Mouse (Mus musculus) intestine, postnatal 0 days (tissue): ENCODE data around the gene Zfp523. TPM values are rescaled to one million over a fixed set of nuclear protein-coding genes. Genes with fewer than 3 reads are reported as not detected.

Source experiments
- ATAC-seq: fragments of 200-750 bp; cut with Nextera tagmentation; 2 replicates; pipeline ENCODE4 v1.8.0; 2017; ENCODE audit warnings: mild to moderate bottlenecking, moderate TSS enrichment, moderate library complexity
- H3K27ac ChIP-seq: fragments of 300-500 bp; sonication (generic); 2 replicates; pipeline ENCODE4 v1.5.1; 2014; ENCODE audit warnings: mild to moderate bottlenecking, low read depth, low read length, moderate library complexity
- H3K27me3 ChIP-seq: fragments of 300-500 bp; sonication (generic); replicated peaks from 2 replicates; pipeline ENCODE4 v1.6.1; 2014; ENCODE audit warnings: low read length, mixed read lengths; ENCODE audit not compliant: control insufficient read depth, insufficient read depth
- H3K36me3 ChIP-seq: fragments of 300-500 bp; sonication (generic); 2 replicates; pipeline ENCODE4 v1.6.1; 2014; ENCODE audit warnings: mild to moderate bottlenecking, moderate library complexity; ENCODE audit not compliant: control insufficient read depth, insufficient read depth
- H3K4me1 ChIP-seq: fragments of 300-500 bp; sonication (generic); replicated peaks from 2 replicates; pipeline ENCODE4 v1.6.1; 2014; ENCODE audit warnings: antibody characterized with exemption, low read length, mixed read lengths; ENCODE audit not compliant: control insufficient read depth, insufficient read depth
- H3K4me2 ChIP-seq: fragments of 300-500 bp; sonication (generic); replicated peaks from 2 replicates; pipeline ENCODE4 v1.6.1; 2014; ENCODE audit warnings: low read depth, mild to moderate bottlenecking, moderate library complexity
- H3K4me3 ChIP-seq: fragments of 300-500 bp; sonication (generic); 2 replicates; pipeline ENCODE4 v1.5.1; 2014; ENCODE audit warnings: low read depth, low read length
- H3K9ac ChIP-seq: fragments of 300-500 bp; sonication (generic); 2 replicates; pipeline ENCODE4 v1.6.1; 2014; ENCODE audit warnings: mild to moderate bottlenecking, low read depth, low read length
- H3K9me3 ChIP-seq: fragments of 300-500 bp; sonication (generic); 2 replicates; pipeline ENCODE4 v1.6.1; 2016; ENCODE audit warnings: mixed run types; ENCODE audit not compliant: control insufficient read depth
- CTCF ChIP-seq: sonication (generic); IDR thresholded peaks from 2 replicates; pipeline ENCODE4 v1.5.1; 2016; ENCODE audit warnings: low read depth, mild to moderate bottlenecking, control low read depth, antibody characterized with exemption, moderate library complexity
- WGBS: fragments of 180-500 bp; shearing (Covaris S2); extraction: QIAGEN DNeasy Blood & Tissue Kit; methylation state at CpG from one replicate; pipeline ENCODE4 v1.1.7; 2014; 5-methylcytosine and 5-hydroxymethylcytosine counted together
- polyA plus RNA-seq: library from polyadenylated mRNA; unstranded; fragments of >200 nt; fragmentation: Nextera tagmentation; extraction: Ambion mirVana; gene quantifications from 2 replicates; pipeline ENCODE4 v1.2.1, GENCODE M21; 2015

Gene Zfp523
- 10.6 and 11.6 TPM in 2 replicates for polyA plus RNA-seq

- no peak for TF ChIP-seq CTCF
- H3K9ac ChIP-seq, result peak within 1 kb of the TSS; percentile 91
- WGBS, result under 1% methylated on average over 69 of the region's 82 CpGs
- peak within 1 kb of the TSS; percentile 85 for H3K4me3 ChIP-seq
- H3K36me3 ChIP-seq, result no peaks in the 10 kb centered on the region; the same call in 1 of the 2 replicates
- H3K4me2 ChIP-seq, result peak within 1 kb of the TSS; percentile 82
- H3K9me3 ChIP-seq, result no peaks in the 10 kb centered on the region
- H3K27ac ChIP-seq, result peak within 1 kb of the TSS; percentile 90
- 0 out of 2 replicates have a peak, but pooled peaks cover 3% of the 10 kb centered on the region for H3K4me1 ChIP-seq
- ATAC-seq, result peak; percentile 93
- no peaks in the 10 kb centered on the region for H3K27me3 ChIP-seq
Measured at GRCm38 (mm10) chr17:28176775-28177539, at the start of gene Zfp523. Zfp523 (plus strand) TSS chr17:28177129.

- Histone ChIP-seq H3K9me3 (no peaks in the 10 kb centered on the region), H3K4me2 (no peak overlapping the region), H3K27ac (no peak overlapping the region), H3K4me3 (no peak overlapping the region), H3K27me3 (0 out of 2 replicates have a peak, but pooled peaks cover 4% of the 10 kb centered on the region), H3K9ac (no peak overlapping the region), H3K4me1 (no peaks in the 10 kb centered on the region), H3K36me3 (no peaks in the 10 kb centered on the region)
- ATAC-seq, result no peak
- TF ChIP-seq CTCF, result no peak
- 93% methylated on average over 5 of the region's 5 CpGs for WGBS
Measured at GRCm38 (mm10) chr17:28129796-28130195, 47.1 kb upstream of the Zfp523 start.

- H3K27me3 ChIP-seq, result 0 out of 2 replicates have a peak, but pooled peaks cover 4% of the 10 kb centered on the region
- H3K4me2 ChIP-seq, result no peak overlapping the region
- no peaks in the 10 kb centered on the region for H3K9me3 ChIP-seq
- no peak overlapping the region for H3K4me3 ChIP-seq
- no peak overlapping the region for H3K9ac ChIP-seq
- no peaks in the 10 kb centered on the region for H3K36me3 ChIP-seq
- no peaks in the 10 kb centered on the region for H3K4me1 ChIP-seq
- WGBS, result 58% methylated on average over 5 of the region's 5 CpGs
- TF ChIP-seq CTCF, result no peak
- ATAC-seq, result no peak
- H3K27ac ChIP-seq, result no peak overlapping the region
Measured at GRCm38 (mm10) chr17:28130391-28131125, 46.4 kb upstream of the Zfp523 start.

- Histone ChIP-seq H3K27me3 (0 out of 2 replicates have a peak, but pooled peaks cover 4% of the 10 kb centered on the region), H3K9me3 (no peaks in the 10 kb centered on the region), H3K9ac (no peak overlapping the region), H3K27ac (no peak overlapping the region), H3K36me3 (no peaks in the 10 kb centered on the region), H3K4me1 (no peaks in the 10 kb centered on the region), H3K4me3 (no peak overlapping the region), H3K4me2 (no peak overlapping the region)
- TF ChIP-seq CTCF, result no peak
- no peak for ATAC-seq
Measured at GRCm38 (mm10) chr17:28131156-28131555, 45.8 kb upstream of the Zfp523 start.

- Histone ChIP-seq H3K4me2 (no peak overlapping the region), H3K36me3 (no peaks in the 10 kb centered on the region), H3K9ac (no peak overlapping the region), H3K4me1 (no peaks in the 10 kb centered on the region), H3K27me3 (0 out of 2 replicates have a peak, but pooled peaks cover 4% of the 10 kb centered on the region), H3K4me3 (no peak overlapping the region), H3K9me3 (no peaks in the 10 kb centered on the region), H3K27ac (no peak overlapping the region)
- WGBS, result 9% methylated on average over 14 of the region's 14 CpGs
- ATAC-seq, result no peak
- peak; percentile 79 for TF ChIP-seq CTCF
Measured at GRCm38 (mm10) chr17:28133193-28133592, 43.7 kb upstream of the Zfp523 start.

- no peak overlapping the region for H3K4me2 ChIP-seq
- no peak overlapping the region for H3K27ac ChIP-seq
- no peaks in the 10 kb centered on the region for H3K36me3 ChIP-seq
- TF ChIP-seq CTCF, result no peak
- H3K27me3 ChIP-seq, result peaks cover 12% of the 10 kb centered on the region; the same call in 1 of the 2 replicates
- H3K9ac ChIP-seq, result no peak overlapping the region
- 53% methylated on average over 3 of the region's 3 CpGs for WGBS
- no peaks in the 10 kb centered on the region for H3K9me3 ChIP-seq
- H3K4me3 ChIP-seq, result no peak overlapping the region
- no peaks in the 10 kb centered on the region for H3K4me1 ChIP-seq
- ATAC-seq, result no peak
Measured at GRCm38 (mm10) chr17:28135496-28135895, 41.4 kb upstream of the Zfp523 start.
